Mouse (Mus musculus): ENCODE measurements at regions not wholly inside any gene's neighbourhood (a gene's known extent, or its start where the extent isn't known, plus 50 kb on each side); places are given as distances from the start of the nearest gene placed in this dataset.
A peak's percentile ranks its signal among the peaks of the same experiment; 100 is the strongest.

GRCm38 (mm10) chr9:31971801-31972628, 58.8 kb upstream of the Barx2 start:
- DNase-seq: no peak

GRCm38 (mm10) chr9:31972629-31972993, 59.3 kb upstream of the Barx2 start:
- DNase-seq: no peak

GRCm38 (mm10) chr9:31976191-31976590, 62.9 kb upstream of the Barx2 start:
- no peak for DNase-seq

- no peak for DNase-seq
These were observed 64.8 kb upstream of the Barx2 start for GRCm38 (mm10) chr9:31978071-31978470.

- no peak for DNase-seq
These were observed 65.9 kb upstream of the Barx2 start for GRCm38 (mm10) chr9:31979211-31979610.

- DNase-seq: no peak
These were observed 67.2 kb upstream of the Barx2 start for GRCm38 (mm10) chr9:31980459-31980858.

- DNase-seq: no peak
These were observed 70.7 kb upstream of the Barx2 start for GRCm38 (mm10) chr9:31983759-31984586.

GRCm38 (mm10) chr9:31988826-31989225, 75.6 kb upstream of the Barx2 start:
- DNase-seq: no peak

- DNase-seq: no peak
These were observed 76.5 kb upstream of the Barx2 start for GRCm38 (mm10) chr9:31989581-31990360.

GRCm38 (mm10) chr9:31990456-31990855, 77.2 kb upstream of the Barx2 start:
- no peak for DNase-seq

- DNase-seq: no peak
These were observed 80.7 kb upstream of the Barx2 start for GRCm38 (mm10) chr9:31993631-31994601.

GRCm38 (mm10) chr9:31995101-31995500, 81.8 kb upstream of the Barx2 start:
- no peak for DNase-seq

- no peak for DNase-seq
These were observed 82.4 kb upstream of the Barx2 start for GRCm38 (mm10) chr9:31995700-31996099.

GRCm38 (mm10) chr9:31996466-31997177, 83.4 kb upstream of the Barx2 start:
- DNase-seq: no peak

- no peak for DNase-seq
These were observed 84.2 kb upstream of the Barx2 start for GRCm38 (mm10) chr9:31997178-31998097.

GRCm38 (mm10) chr9:31998488-31999280, 85.4 kb upstream of the Barx2 start:
- no peak for DNase-seq

GRCm38 (mm10) chr9:31999760-32000159, 86.5 kb upstream of the Barx2 start:
- DNase-seq: peak; percentile 25

- DNase-seq: no peak
These were observed 89.7 kb upstream of the Barx2 start for GRCm38 (mm10) chr9:32002924-32003323.

GRCm38 (mm10) chr9:32003730-32004129, 90.5 kb upstream of the Barx2 start:
- no peak for DNase-seq

All from gastrocnemius, postnatal 25 days (tissue).